Mouse (Mus musculus) megakaryocyte-erythroid progenitor cell, adult 5 weeks (primary cell): Measurements from ENCODE around the gene Aamp. TPM values are rescaled to one million over a fixed set of nuclear protein-coding genes. Genes with fewer than 3 reads are reported as not detected.

Experiments
- polyA plus RNA-seq: library from polyadenylated mRNA; stranded (reverse); fragments of >175 nt; gene quantifications from 2 replicates; pipeline ENCODE4 v1.2.3, GENCODE M21; 2012

Aamp gene
- polyA plus RNA-seq, result 300 and 370 TPM in 2 replicates

GRCm38 (mm10) chr1:74284543-74285160 is at the start of gene Aamp, which contains the start of gene Pnkd:
Gene Aamp, minus strand, starts transcription at chr1:74284738.
Gene Pnkd, plus strand, starts transcription at chr1:74284930.

DNA sequence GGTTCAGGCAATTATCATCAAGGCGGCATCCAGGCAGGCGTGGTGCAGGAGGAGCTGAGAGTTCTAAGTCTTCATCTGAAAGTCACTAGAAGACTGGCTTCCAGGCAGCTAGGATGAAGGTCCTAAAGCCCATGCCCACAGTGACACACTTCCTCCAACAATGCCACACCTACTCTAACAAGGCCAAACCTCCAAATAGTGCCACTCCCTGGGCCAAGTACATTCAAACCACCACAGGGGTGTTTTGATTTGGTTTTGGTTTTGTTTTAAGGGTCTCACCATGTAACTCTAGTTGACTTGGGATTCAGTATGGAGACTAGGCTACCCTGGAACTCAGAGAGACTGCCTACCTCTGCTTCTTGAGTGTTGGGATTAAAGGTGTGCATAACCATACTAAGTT is 21.0 kb upstream of the Aamp start, which contains the start of gene Tmbim1:
Gene Tmbim1 (minus strand): TSS at position 101 of the 400 bp plus-strand sequence.

DNA sequence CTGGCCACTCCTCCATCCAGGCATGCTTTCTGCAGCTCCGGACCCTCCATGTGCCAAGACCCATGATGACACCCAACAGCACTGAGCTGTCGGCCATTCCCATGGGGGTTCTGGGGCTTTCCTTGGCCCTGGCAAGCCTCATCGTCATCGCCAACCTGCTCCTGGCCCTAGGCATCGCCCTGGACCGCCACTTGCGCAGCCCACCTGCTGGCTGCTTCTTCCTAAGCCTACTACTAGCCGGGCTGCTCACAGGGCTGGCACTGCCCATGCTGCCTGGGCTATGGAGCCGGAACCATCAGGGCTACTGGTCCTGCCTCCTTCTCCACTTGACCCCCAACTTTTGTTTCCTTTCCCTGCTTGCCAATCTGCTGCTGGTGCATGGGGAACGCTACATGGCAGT is 6.0 kb downstream of the Aamp start, which contains the start of gene Gpbar1:
Gene Gpbar1 (plus strand): TSS at position 13 of the 400 bp plus-strand sequence.

GRCm38 (mm10) chr1:74235938-74236589 is 48.5 kb downstream of the Aamp start, which contains the start of gene Arpc2:
Gene Arpc2, plus strand, starts transcription at chr1:74236084.

Other genes with a start within 250 kb of the Aamp start
- 54.2 and 67.6 TPM in 2 replicates for gene Tns1, start 160.3 kb downstream of the Aamp start, polyA plus RNA-seq
- 0.47 and 1.1 TPM in 2 replicates for gene Rufy4, start 159.2 kb downstream of the Aamp start, polyA plus RNA-seq
- 0.50 and 1.6 TPM in 2 replicates for gene Cxcr2, start 130.7 kb downstream of the Aamp start, polyA plus RNA-seq
- not detected in 2 replicates for gene Cxcr1, start 90.1 kb downstream of the Aamp start, polyA plus RNA-seq
- 679 and 751 TPM in 2 replicates for gene Arpc2, start 48.7 kb downstream of the Aamp start, polyA plus RNA-seq
- gene Gpbar1, start 6.2 kb downstream of the Aamp start, polyA plus RNA-seq, result 0.73 and 0.81 TPM in 2 replicates
- gene Pnkd, start 192 bp upstream of the Aamp start, polyA plus RNA-seq, result 94.1 and 97.9 TPM in 2 replicates
- gene Tmbim1, start 20.9 kb upstream of the Aamp start, polyA plus RNA-seq, result 198 and 265 TPM in 2 replicates
- 0.04 TPM in 1 of 2 replicates, not detected in the other for gene Catip, start 77.4 kb upstream of the Aamp start, polyA plus RNA-seq
- gene Slc11a1, start 90.5 kb upstream of the Aamp start, polyA plus RNA-seq, result 1.4 and 6.6 TPM in 2 replicates
- gene Ctdsp1, start 106.8 kb upstream of the Aamp start, polyA plus RNA-seq, result 242 and 273 TPM in 2 replicates
- 0.05 TPM in 1 of 2 replicates, not detected in the other for gene Vil1, start 124.6 kb upstream of the Aamp start, polyA plus RNA-seq
- 14.6 and 14.8 TPM in 2 replicates for gene Cnot9, start 221.3 kb upstream of the Aamp start, polyA plus RNA-seq